Mouse (Mus musculus) layer of hippocampus, postnatal 14 days (tissue): ENCODE results near the gene Adh1. TPM values are rescaled to one million over a fixed set of nuclear protein-coding genes. Genes with fewer than 3 reads are reported as not detected.

Experiments
- DNase-seq, 2 experiments: peaks; one replicate each; pipeline ENCODE4 v3.0.0; 2021 to 2022; ENCODE audit warnings: low spot score in 2 of 2, mixed read lengths in 1 of 2
- total RNA-seq, 2 experiments: library from RNA; stranded (reverse); gene quantifications; 2 replicates each; pipeline ENCODE4 v1.2.3; 2021

Adh1 gene
- total RNA-seq, 2 experiments from 2014 or later = 1.0 to 1.7 TPM

- no peak for DNase-seq
Measured at GRCm38 (mm10) chr3:138336104-138336754, 75.4 kb downstream of the Adh1 start.

Other genes with a start within 250 kb of the Adh1 start
- gene 1110002E22Rik, start 195.9 kb upstream of the Adh1 start, total RNA-seq = 1 to 10 TPM; 1.4 TPM
- under 1 TPM in 1 of 2 experiments, not detected in 1; 0.32 TPM for gene Gm5105, start 193.6 kb upstream of the Adh1 start, total RNA-seq
- gene Trmt10a, start 117.5 kb upstream of the Adh1 start, total RNA-seq = 1 to 10 TPM; 5.1 to 7.9 TPM
- 1 to 10 TPM; 4.5 to 5.0 TPM for gene Mttp, start 116.0 kb upstream of the Adh1 start, total RNA-seq
- gene 4930579F01Rik, start 67.2 kb upstream of the Adh1 start, total RNA-seq = not detected
- under 1 TPM in 1 of 2 experiments, not detected in 1; 0.09 TPM for gene Adh7, start 43.2 kb upstream of the Adh1 start, total RNA-seq
- not detected for gene Adh6a, start 52.3 kb downstream of the Adh1 start, total RNA-seq
- gene Adh6b, start 80.8 kb downstream of the Adh1 start, total RNA-seq = not detected
- not detected for gene Adh4, start 154.5 kb downstream of the Adh1 start, total RNA-seq
- 10 to 100 TPM; 83.1 to 83.9 TPM for gene Adh5, start 182.1 kb downstream of the Adh1 start, total RNA-seq
- 10 to 100 TPM; 43.1 to 45.0 TPM for gene Metap1, start 228.5 kb downstream of the Adh1 start, total RNA-seq